16 mouse cellular contexts compared by ENCODE assay signal in genomic region chr11:76387097-76387496, GRCm38 (mm10). TPM values are rescaled to one million over a fixed set of nuclear protein-coding genes. Genes with fewer than 3 reads are reported as not detected.
DNase-seq lines count a peak whose midpoint lies in the region; ATAC-seq and TF ChIP-seq lines count a peak whose summit lies in the region.
"Had no signal": no experiment of that assay in that cellular context is flagged by ENCODE, and none has a peak within 500 bp of the region (broad histone marks: within the 10 kb centered on the region; RNA-seq: fewer than 3 reads in every experiment).

No protein-coding gene starts in this region.

- H3K4me2 ChIP-seq in hindbrain, postnatal 0 days (ENCODE audit: low read depth, low read length) = no peak overlapping the region
- no peak overlapping the region for H3K4me2 ChIP-seq in hindbrain, embryonic 11.5 days (replicated peaks; ENCODE audit: low read depth, low read length)
- no peak overlapping the region for H3K4me2 ChIP-seq in lung, embryonic 14.5 days
- no peak overlapping the region for H3K4me2 ChIP-seq in stomach, postnatal 0 days (replicated peaks; ENCODE audit: low read depth)
- H3K4me2 ChIP-seq: forebrain, embryonic 13.5 days; hindbrain, embryonic 15.5 days; limb, embryonic 12.5 days; lung, embryonic 15.5 days had no signal

- no peak for TF ChIP-seq EP300 in stomach, postnatal 0 days (optimal IDR thresholded peaks at IDR 0.05)

- peak; percentile 55 for TF ChIP-seq CTCF in hindbrain, postnatal 0 days (IDR thresholded peaks at IDR 0.05; ENCODE audit: low read depth)
- TF ChIP-seq CTCF in lung, embryonic 14.5 days (IDR thresholded peaks at IDR 0.05; ENCODE audit: low read depth) = peak; percentile 49
- peak; percentile 65 for TF ChIP-seq CTCF in stomach, postnatal 0 days (IDR thresholded peaks at IDR 0.05; ENCODE audit: low read depth)

- H3K4me1 ChIP-seq in hindbrain, postnatal 0 days (ENCODE audit: insufficient read depth, low read length) = no peaks in the 10 kb centered on the region
- peaks cover 6% of the 10 kb centered on the region for H3K4me1 ChIP-seq in hindbrain, embryonic 11.5 days (replicated peaks; ENCODE audit: control insufficient read depth, insufficient read depth, low read length)
- H3K4me1 ChIP-seq in lung, embryonic 14.5 days (ENCODE audit: insufficient read depth) = peaks cover 24% of the 10 kb centered on the region; the same call in 1 of the 2 replicates
- H3K4me1 ChIP-seq in ES-E14 (ENCODE audit: control insufficient read depth in 2 of 2, insufficient read depth in 2 of 2, low read length in 2 of 2, poor library complexity in 1 of 2) = peaks cover 5 to 22% of the 10 kb centered on the region in 2 experiments
- H3K4me1 ChIP-seq in stomach, postnatal 0 days (replicated peaks; ENCODE audit: control insufficient read depth, insufficient read depth) = no peaks in the 10 kb centered on the region
- H3K4me1 ChIP-seq: megakaryocyte, embryonic 14.5 days had no signal

- no peaks in the 10 kb centered on the region for H3K9me3 ChIP-seq in hindbrain, postnatal 0 days (ENCODE audit: low read length)
- H3K9me3 ChIP-seq in hindbrain, embryonic 11.5 days (ENCODE audit: control insufficient read depth, low read length) = no peaks in the 10 kb centered on the region
- H3K9me3 ChIP-seq in lung, embryonic 14.5 days (ENCODE audit: low read depth, low read length) = no peaks in the 10 kb centered on the region
- no peaks in the 10 kb centered on the region for H3K9me3 ChIP-seq in ES-E14 (ENCODE audit: control insufficient read depth, insufficient read depth, low read depth, low read length)
- no peaks in the 10 kb centered on the region for H3K9me3 ChIP-seq in stomach, postnatal 0 days (ENCODE audit: control insufficient read depth, low read length)
- H3K9me3 ChIP-seq: forebrain, embryonic 13.5 days; hindbrain, embryonic 15.5 days; lung, embryonic 15.5 days had no signal

- no peak for ATAC-seq in hindbrain, postnatal 0 days
- no peak for ATAC-seq in hindbrain, embryonic 11.5 days (ENCODE audit: low FRiP score)
- ATAC-seq in lung, embryonic 14.5 days (ENCODE audit: insufficient read depth) = no peak
- ATAC-seq in stomach, postnatal 0 days (ENCODE audit: low FRiP score, low TSS enrichment) = no peak
- ATAC-seq: forebrain, embryonic 13.5 days had no signal

- H3K4me3 ChIP-seq in hindbrain, postnatal 0 days (ENCODE audit: low read length) = no peak overlapping the region
- H3K4me3 ChIP-seq in hindbrain, embryonic 11.5 days (ENCODE audit: low read depth, low read length) = no peak overlapping the region
- no peak overlapping the region for H3K4me3 ChIP-seq in lung, embryonic 14.5 days (ENCODE audit: low read depth, low read length)
- no peak overlapping the region for H3K4me3 ChIP-seq in ES-E14 (ENCODE audit: insufficient read depth in 1 of 2, low read depth in 1 of 2, low read length in 2 of 2, poor library complexity in 1 of 2, severe bottlenecking in 1 of 2)
- no peak overlapping the region for H3K4me3 ChIP-seq in stomach, postnatal 0 days (ENCODE audit: low read depth, low read length)
- H3K4me3 ChIP-seq: forebrain, embryonic 13.5 days; hindbrain, embryonic 15.5 days; limb, embryonic 12.5 days; lung, embryonic 15.5 days; megakaryocyte, embryonic 14.5 days had no signal

- H3K36me3 ChIP-seq in hindbrain, postnatal 0 days (ENCODE audit: insufficient read depth, low read length) = no peaks in the 10 kb centered on the region
- no peaks in the 10 kb centered on the region for H3K36me3 ChIP-seq in hindbrain, embryonic 11.5 days (ENCODE audit: control insufficient read depth, insufficient read depth, low read length)
- 0 out of 2 replicates have a peak, but pooled peaks cover 3% of the 10 kb centered on the region for H3K36me3 ChIP-seq in lung, embryonic 14.5 days (ENCODE audit: insufficient read depth)
- no peaks in the 10 kb centered on the region for H3K36me3 ChIP-seq in ES-E14 (ENCODE audit: control insufficient read depth, insufficient read depth, low read length, poor library complexity, severe bottlenecking)
- no peaks in the 10 kb centered on the region for H3K36me3 ChIP-seq in stomach, postnatal 0 days (ENCODE audit: control insufficient read depth, insufficient read depth, low read length)
- H3K36me3 ChIP-seq: hindbrain, embryonic 15.5 days; lung, embryonic 15.5 days had no signal

- no peak overlapping the region for H3K27ac ChIP-seq in hindbrain, postnatal 0 days
- H3K27ac ChIP-seq in hindbrain, embryonic 11.5 days (ENCODE audit: low read depth, low read length) = no peak overlapping the region
- H3K27ac ChIP-seq in lung, embryonic 14.5 days (ENCODE audit: low read depth) = no peak overlapping the region
- no peak overlapping the region for H3K27ac ChIP-seq in ES-E14 (ENCODE audit: insufficient read depth, low read depth, low read length, poor library complexity, severe bottlenecking)
- no peak overlapping the region for H3K27ac ChIP-seq in stomach, postnatal 0 days (replicated peaks)
- H3K27ac ChIP-seq: forebrain, embryonic 13.5 days; hindbrain, embryonic 15.5 days; limb, embryonic 12.5 days; lung, embryonic 15.5 days had no signal

- DNase-seq in hindbrain, postnatal 0 days (ENCODE audit: low spot score) = no peak
- DNase-seq in hindbrain, embryonic 11.5 days (ENCODE audit: low spot score) = no peak
- no peak for DNase-seq in lung, embryonic 14.5 days
- DNase-seq in lung, postnatal 14 days = no peak
- DNase-seq in ES-E14 (ENCODE audit: low read depth, low spot score) = no peak
- DNase-seq in stomach, postnatal 0 days (ENCODE audit: low spot score) = no peak
- no peak for DNase-seq in spleen, adult 12 weeks (ENCODE audit: low spot score)
- DNase-seq: cerebellum, adult 18-20 months; heart, adult 18-20 months; heart, postnatal 14 days; retina, postnatal 1 day had no signal

- no peak overlapping the region for H3K9ac ChIP-seq in hindbrain, postnatal 0 days (replicated peaks; ENCODE audit: low read length)
- H3K9ac ChIP-seq in hindbrain, embryonic 11.5 days (ENCODE audit: low read depth, low read length) = no peak overlapping the region
- H3K9ac ChIP-seq in lung, embryonic 14.5 days = no peak overlapping the region
- H3K9ac ChIP-seq in ES-E14 (ENCODE audit: insufficient read depth, low read depth, low read length, poor library complexity, severe bottlenecking) = no peak overlapping the region
- no peak overlapping the region for H3K9ac ChIP-seq in stomach, postnatal 0 days (ENCODE audit: low read length)
- H3K9ac ChIP-seq: forebrain, embryonic 13.5 days; hindbrain, embryonic 15.5 days; limb, embryonic 12.5 days; lung, embryonic 15.5 days had no signal

- WGBS in hindbrain, postnatal 0 days = 97% methylated on average over 1 of the region's 1 CpGs
- 86% methylated on average over 1 of the region's 1 CpGs for WGBS in hindbrain, embryonic 11.5 days
- WGBS in lung, embryonic 14.5 days = 87% methylated on average over 1 of the region's 1 CpGs
- 83% methylated on average over 1 of the region's 1 CpGs for WGBS in stomach, postnatal 0 days

- no peaks in the 10 kb centered on the region for H3K27me3 ChIP-seq in hindbrain, postnatal 0 days (ENCODE audit: insufficient read depth, low read length)
- no peaks in the 10 kb centered on the region for H3K27me3 ChIP-seq in hindbrain, embryonic 11.5 days (ENCODE audit: control insufficient read depth, insufficient read depth, low read length)
- H3K27me3 ChIP-seq in lung, embryonic 14.5 days (ENCODE audit: insufficient read depth, low read length) = no peaks in the 10 kb centered on the region
- H3K27me3 ChIP-seq in stomach, postnatal 0 days (ENCODE audit: control insufficient read depth, insufficient read depth, low read length) = no peaks in the 10 kb centered on the region
- H3K27me3 ChIP-seq: forebrain, embryonic 13.5 days; hindbrain, embryonic 15.5 days; limb, embryonic 12.5 days; lung, embryonic 15.5 days; megakaryocyte, embryonic 14.5 days had no signal

- in situ Hi-C loops in ES-E14 (cut with MboI; ENCODE audit: low sequenced_read_pairs in 2 of 2, unreplicated experiment in 2 of 2) = no loop called here

TF ChIP-seq in ES-E14, 5 proteins besides CTCF, POLR2A, EP300 and RAD21:
- no peak for TF ChIP-seq HCFC1 (IDR thresholded peaks at IDR 0.05; ENCODE audit: borderline replicate concordance, insufficient read depth, low read length)
- TF ChIP-seq ZC3H11A (IDR thresholded peaks at IDR 0.05; ENCODE audit: borderline replicate concordance, low read depth, low read length) = peak; percentile 92
- no peak for TF ChIP-seq MAFK (IDR thresholded peaks at IDR 0.05; ENCODE audit: insufficient read depth, low read depth, low read length)
TF ChIP-seq in ES-E14: peak in this region for 1.

RNA-seq across cellular contexts. Expression of gene Nxn, which starts 11.8 kb away (rescaled TPM):
- 36.6 and 41.3 TPM in 2 replicates for total RNA-seq in hindbrain, postnatal 0 days (2014; rRNA removed)
- 21.2 and 22.3 TPM in 2 replicates for polyA plus RNA-seq in hindbrain, postnatal 0 days (2015; fragmentation: Nextera tagmentation; extraction: Ambion mirVana)
- 40.0 and 45.2 TPM in 2 replicates for polyA plus RNA-seq in hindbrain, embryonic 11.5 days (2014; fragmentation: Nextera tagmentation; extraction: Ambion mirVana)
- 29.8 and 31.5 TPM in 2 replicates for polyA plus RNA-seq in lung, embryonic 14.5 days (2014; fragmentation: Nextera tagmentation; extraction: Ambion mirVana)
- total RNA-seq in ES-E14 (2012; rRNA removed) = 42.5 and 48.0 TPM in 2 replicates
- polyA plus RNA-seq in stomach, postnatal 0 days (2015; fragmentation: Nextera tagmentation; extraction: Ambion mirVana) = 22.4 and 24.0 TPM in 2 replicates

RNA-seq across cellular contexts. Expression of gene Timm22, which starts 19.7 kb away (rescaled TPM):
- total RNA-seq in hindbrain, postnatal 0 days (2014; rRNA removed) = 49.8 and 112 TPM in 2 replicates
- 104 and 106 TPM in 2 replicates for polyA plus RNA-seq in hindbrain, postnatal 0 days (2015; fragmentation: Nextera tagmentation; extraction: Ambion mirVana)
- polyA plus RNA-seq in hindbrain, embryonic 11.5 days (2014; fragmentation: Nextera tagmentation; extraction: Ambion mirVana) = 113 and 116 TPM in 2 replicates
- polyA plus RNA-seq in lung, embryonic 14.5 days (2014; fragmentation: Nextera tagmentation; extraction: Ambion mirVana) = 120 and 127 TPM in 2 replicates
- total RNA-seq in ES-E14 (2012; rRNA removed) = 72.1 and 74.5 TPM in 2 replicates
- polyA plus RNA-seq in stomach, postnatal 0 days (2015; fragmentation: Nextera tagmentation; extraction: Ambion mirVana) = 75.7 and 82.1 TPM in 2 replicates
